Mouse (Mus musculus) myocyte (in vitro differentiated cells): Measurements from ENCODE around the gene Tmem79.
"Not testable (repeated sequence)": the region's sequence is repeated elsewhere in the genome, so short reads cannot be mapped to it uniquely, and the experiment has no call there.

Experiments
- CEBPB ChIP-seq: IDR thresholded peaks from 2 replicates; pipeline ENCODE4 v1.6.1; 2011; ENCODE audit warnings: mild to moderate bottlenecking, moderate library complexity; ENCODE audit not compliant: poor library complexity, insufficient read depth, severe bottlenecking
- MAX ChIP-seq: IDR thresholded peaks from one replicate; pipeline ENCODE4 v1.6.1; 2011; ENCODE audit warnings: low read depth, mild to moderate bottlenecking, control low read depth
- POLR2A ChIP-seq: IDR thresholded peaks from one replicate; pipeline ENCODE4 v1.6.1; 2011; ENCODE audit warnings: low read depth, mild to moderate bottlenecking, control low read depth, moderate library complexity; ENCODE audit not compliant: insufficient read length
- POLR2AphosphoS2 ChIP-seq: IDR thresholded peaks from one replicate; pipeline ENCODE4 v1.6.1; 2011; ENCODE audit warnings: low read depth, control low read depth; ENCODE audit not compliant: insufficient read length
- SRF ChIP-seq: IDR thresholded peaks from one replicate; pipeline ENCODE4 v1.6.1; 2011; ENCODE audit warnings: low read depth; ENCODE audit not compliant: control insufficient read depth, insufficient read length
- TCF12 ChIP-seq: IDR thresholded peaks from one replicate; pipeline ENCODE4 v1.6.1; 2011; ENCODE audit warnings: mild to moderate bottlenecking, control low read depth; ENCODE audit not compliant: poor library complexity, insufficient read depth, severe bottlenecking
- TCF3 ChIP-seq: IDR thresholded peaks from one replicate; pipeline ENCODE4 v1.6.1; 2011; ENCODE audit warnings: low read depth, control low read depth; ENCODE audit not compliant: insufficient read length
- USF1 ChIP-seq: IDR thresholded peaks from one replicate; pipeline ENCODE4 v1.6.1; 2011; ENCODE audit warnings: low read depth, mild to moderate bottlenecking, control low read depth, moderate library complexity

DNA sequence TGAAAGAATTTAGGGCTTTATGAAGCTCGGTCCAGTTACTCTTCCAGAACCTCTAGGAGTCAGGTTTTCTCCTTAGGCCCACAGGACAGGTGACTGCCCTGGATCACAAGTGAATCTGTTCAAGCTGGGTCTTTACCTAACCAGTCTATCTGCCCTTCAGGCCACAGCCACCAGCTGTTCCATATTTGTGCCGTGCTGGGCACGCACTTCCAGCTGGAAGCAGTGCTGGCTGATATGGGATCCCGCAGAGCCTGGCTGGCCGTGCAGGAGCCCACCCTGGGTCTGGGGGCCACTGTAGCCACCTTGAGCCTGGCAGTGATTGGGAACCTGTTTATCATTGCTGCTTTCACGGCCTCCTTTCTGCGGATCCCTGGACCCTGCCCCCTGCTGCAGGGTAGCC, 40.7 kb upstream of the Tmem79 start:
- not testable (repeated sequence) for TF ChIP-seq CEBPB, POLR2A, POLR2AphosphoS2, TCF3, SRF, MAX, TCF12, USF1
